Mouse (Mus musculus) neural tube, embryonic 12.5 days (tissue): ENCODE measurements at regions not wholly inside any gene's neighbourhood (a gene's known extent, or its start where the extent isn't known, plus 50 kb on each side); places are given as distances from the start of the nearest gene placed in this dataset.

ENCODE experiments used
- ATAC-seq: fragments of 200-750 bp; cut with Nextera tagmentation; 2 replicates; pipeline ENCODE4 v1.8.0; 2017; ENCODE audit warnings: low read depth, mild to moderate bottlenecking, moderate TSS enrichment, moderate library complexity; ENCODE audit not compliant: low FRiP score
- H3K27ac ChIP-seq: fragments of 300-500 bp; sonication (generic); 2 replicates; pipeline ENCODE4 v1.5.1; 2016
- H3K27me3 ChIP-seq: fragments of 300-500 bp; sonication (generic); replicated peaks from 2 replicates; pipeline ENCODE4 v1.6.1; 2016; ENCODE audit warnings: mild to moderate bottlenecking
- H3K36me3 ChIP-seq: fragments of 300-500 bp; sonication (generic); 2 replicates; pipeline ENCODE4 v1.6.1; 2016; ENCODE audit warnings: mild to moderate bottlenecking
- H3K4me1 ChIP-seq: fragments of 300-500 bp; sonication (generic); 2 replicates; pipeline ENCODE4 v1.6.1; 2016
- H3K4me2 ChIP-seq: fragments of 300-500 bp; sonication (generic); replicated peaks from 2 replicates; pipeline ENCODE4 v1.6.1; 2016; ENCODE audit warnings: mild to moderate bottlenecking
- H3K4me3 ChIP-seq: fragments of 300-500 bp; sonication (generic); 2 replicates; pipeline ENCODE4 v1.5.1; 2016
- H3K9ac ChIP-seq: fragments of 300-500 bp; sonication (generic); 2 replicates; pipeline ENCODE4 v1.6.1; 2016; ENCODE audit warnings: mild to moderate bottlenecking
- H3K9me3 ChIP-seq: fragments of 300-500 bp; sonication (generic); 2 replicates; pipeline ENCODE4 v1.6.1; 2016; ENCODE audit warnings: mild to moderate bottlenecking
- WGBS: fragments of 180-500 bp; shearing (Covaris S2); methylation state at CpG from one replicate; pipeline ENCODE4 v1.1.7; 2016; 5-methylcytosine and 5-hydroxymethylcytosine counted together

GRCm38 (mm10) chr1:12354531-12354930 is 940.6 kb downstream of the A830018L16Rik start:
- H3K27ac ChIP-seq = no peak overlapping the region
- H3K4me3 ChIP-seq = no peak overlapping the region
- no peak overlapping the region for H3K4me2 ChIP-seq
- no peak overlapping the region for H3K9ac ChIP-seq
- no peaks in the 10 kb centered on the region for H3K9me3 ChIP-seq
- ATAC-seq = no peak
- H3K36me3 ChIP-seq = no peaks in the 10 kb centered on the region
- H3K27me3 ChIP-seq = no peaks in the 10 kb centered on the region
- no peaks in the 10 kb centered on the region for H3K4me1 ChIP-seq

GRCm38 (mm10) chr1:12367872-12368271 is 954.0 kb downstream of the A830018L16Rik start:
- H3K4me1 ChIP-seq = no peaks in the 10 kb centered on the region
- H3K36me3 ChIP-seq = no peaks in the 10 kb centered on the region
- no peak overlapping the region for H3K4me3 ChIP-seq
- H3K4me2 ChIP-seq = no peak overlapping the region
- WGBS = 96% methylated on average over 6 of the region's 6 CpGs
- ATAC-seq = no peak
- H3K27me3 ChIP-seq = no peaks in the 10 kb centered on the region
- no peak overlapping the region for H3K9ac ChIP-seq
- no peak overlapping the region for H3K27ac ChIP-seq
- no peaks in the 10 kb centered on the region for H3K9me3 ChIP-seq

- no peak overlapping the region for H3K9ac ChIP-seq
- ATAC-seq = no peak
- no peaks in the 10 kb centered on the region for H3K27me3 ChIP-seq
- no peaks in the 10 kb centered on the region for H3K9me3 ChIP-seq
- no peak overlapping the region for H3K4me3 ChIP-seq
- no peak overlapping the region for H3K27ac ChIP-seq
- no peak overlapping the region for H3K4me2 ChIP-seq
- H3K4me1 ChIP-seq = no peaks in the 10 kb centered on the region
- H3K36me3 ChIP-seq = no peaks in the 10 kb centered on the region
These were observed 959.1 kb downstream of the A830018L16Rik start for GRCm38 (mm10) chr1:12372968-12373367.

- H3K27ac ChIP-seq = no peak overlapping the region
- H3K9ac ChIP-seq = no peak overlapping the region
- H3K9me3 ChIP-seq = no peaks in the 10 kb centered on the region
- H3K4me2 ChIP-seq = no peak overlapping the region
- no peaks in the 10 kb centered on the region for H3K36me3 ChIP-seq
- H3K4me1 ChIP-seq = no peaks in the 10 kb centered on the region
- no peaks in the 10 kb centered on the region for H3K27me3 ChIP-seq
- no peak overlapping the region for H3K4me3 ChIP-seq
- WGBS = 25% methylated on average over 7 of the region's 7 CpGs
- ATAC-seq = no peak
These were observed 984.4 kb downstream of the A830018L16Rik start for GRCm38 (mm10) chr1:12398146-12398884.

GRCm38 (mm10) chr1:12405391-12406270 is 991.7 kb downstream of the A830018L16Rik start:
- H3K4me2 ChIP-seq = no peak overlapping the region
- H3K4me1 ChIP-seq = no peaks in the 10 kb centered on the region
- no peak overlapping the region for H3K4me3 ChIP-seq
- 85% methylated on average over 4 of the region's 4 CpGs for WGBS
- H3K9me3 ChIP-seq = no peaks in the 10 kb centered on the region
- no peak for ATAC-seq
- H3K9ac ChIP-seq = no peak overlapping the region
- no peak overlapping the region for H3K27ac ChIP-seq
- no peaks in the 10 kb centered on the region for H3K27me3 ChIP-seq
- H3K36me3 ChIP-seq = no peaks in the 10 kb centered on the region

- H3K27me3 ChIP-seq = no peaks in the 10 kb centered on the region
- H3K9me3 ChIP-seq = no peaks in the 10 kb centered on the region
- no peak overlapping the region for H3K4me2 ChIP-seq
- H3K27ac ChIP-seq = no peak overlapping the region
- no peak overlapping the region for H3K9ac ChIP-seq
- 54% methylated on average over 6 of the region's 6 CpGs for WGBS
- no peaks in the 10 kb centered on the region for H3K4me1 ChIP-seq
- H3K4me3 ChIP-seq = no peak overlapping the region
- ATAC-seq = peak; percentile 84
- H3K36me3 ChIP-seq = no peaks in the 10 kb centered on the region
These were observed 996.0 kb downstream of the A830018L16Rik start for GRCm38 (mm10) chr1:12409738-12410523.

GRCm38 (mm10) chr1:12410524-12410886 is 996.6 kb downstream of the A830018L16Rik start:
- no peak overlapping the region for H3K9ac ChIP-seq
- H3K27ac ChIP-seq = no peak overlapping the region
- H3K4me1 ChIP-seq = no peaks in the 10 kb centered on the region
- peak; percentile 43; the same call in 1 of the 2 replicates for ATAC-seq
- H3K4me3 ChIP-seq = no peak overlapping the region
- H3K4me2 ChIP-seq = no peak overlapping the region
- H3K27me3 ChIP-seq = no peaks in the 10 kb centered on the region
- no peaks in the 10 kb centered on the region for H3K9me3 ChIP-seq
- H3K36me3 ChIP-seq = no peaks in the 10 kb centered on the region

- Histone ChIP-seq H3K4me2 (no peak overlapping the region), H3K9ac (no peak overlapping the region)
- 63% methylated on average over 2 of the region's 2 CpGs for WGBS
These were observed 1010.6 kb downstream of the A830018L16Rik start for GRCm38 (mm10) chr1:12424510-12424909.

GRCm38 (mm10) chr1:12437894-12438293 is 1024.0 kb downstream of the A830018L16Rik start:
- H3K27me3 ChIP-seq = no peaks in the 10 kb centered on the region
- H3K36me3 ChIP-seq = no peaks in the 10 kb centered on the region
- no peak overlapping the region for H3K9ac ChIP-seq
- WGBS = 61% methylated on average over 2 of the region's 2 CpGs
- no peaks in the 10 kb centered on the region for H3K9me3 ChIP-seq
- H3K4me3 ChIP-seq = no peak overlapping the region
- no peaks in the 10 kb centered on the region for H3K4me1 ChIP-seq
- no peak for ATAC-seq
- H3K4me2 ChIP-seq = no peak overlapping the region
- no peak overlapping the region for H3K27ac ChIP-seq

More at GRCm38 (mm10) chr1:12424510-12424909, 1010.6 kb downstream of the A830018L16Rik start:
- Histone ChIP-seq H3K4me1 (no peaks in the 10 kb centered on the region), H3K4me3 (no peak overlapping the region), H3K9me3 (no peaks in the 10 kb centered on the region), H3K36me3 (no peaks in the 10 kb centered on the region), H3K27me3 (no peaks in the 10 kb centered on the region), H3K27ac (no peak overlapping the region)
- ATAC-seq = no peak

- Histone ChIP-seq H3K27ac (no peak overlapping the region), H3K27me3 (no peaks in the 10 kb centered on the region), H3K4me2 (no peak overlapping the region), H3K9me3 (no peaks in the 10 kb centered on the region), H3K4me3 (no peak overlapping the region), H3K4me1 (no peaks in the 10 kb centered on the region), H3K36me3 (no peaks in the 10 kb centered on the region), H3K9ac (no peak overlapping the region)
- 97% methylated on average over 2 of the region's 2 CpGs for whole genome bisulfite sequencing
- no peak for ATAC-seq
These were observed 1052.3 kb downstream of the A830018L16Rik start for GRCm38 (mm10) chr1:12466255-12466654.

- no peak for ATAC-seq
- H3K4me3 ChIP-seq = no peak overlapping the region
- H3K9me3 ChIP-seq = no peaks in the 10 kb centered on the region
- no peak overlapping the region for H3K9ac ChIP-seq
- H3K4me2 ChIP-seq = no peak overlapping the region
- no peaks in the 10 kb centered on the region for H3K27me3 ChIP-seq
- no peaks in the 10 kb centered on the region for H3K36me3 ChIP-seq
- WGBS = 73% methylated on average over 5 of the region's 5 CpGs
- no peak overlapping the region for H3K27ac ChIP-seq
- no peaks in the 10 kb centered on the region for H3K4me1 ChIP-seq
These were observed 1065.3 kb downstream of the A830018L16Rik start for GRCm38 (mm10) chr1:12478983-12479763.
